Mouse (Mus musculus) embryonic facial prominence, embryonic 11.5 days (tissue): ENCODE results near the gene Vmn1r222. TPM values are rescaled to one million over a fixed set of nuclear protein-coding genes. Genes with fewer than 3 reads are reported as not detected.
"Not testable (repeated sequence)": the region's sequence is repeated elsewhere in the genome, so short reads cannot be mapped to it uniquely, and the experiment has no call there.

Source experiments
- ATAC-seq: fragments of 200-750 bp; cut with Nextera tagmentation; replicated peaks from 2 replicates; pipeline ENCODE4 v1.8.0; 2017; ENCODE audit warnings: low read depth; ENCODE audit not compliant: insufficient number of reproducible peaks, low FRiP score, low TSS enrichment
- DNase-seq: peaks from one replicate; pipeline ENCODE4 v3.0.0-alpha.2; 2015; ENCODE audit warnings: low spot score
- H3K27ac ChIP-seq: fragments of 300-500 bp; sonication (generic); replicated peaks from 2 replicates; pipeline ENCODE4 v1.5.1; 2014; ENCODE audit warnings: mild to moderate bottlenecking, low read depth, low read length, control low read depth
- H3K27me3 ChIP-seq: fragments of 300-500 bp; sonication (generic); 2 replicates; pipeline ENCODE4 v1.6.1; 2014; ENCODE audit warnings: mild to moderate bottlenecking, low read length, moderate library complexity, mixed read lengths; ENCODE audit not compliant: control insufficient read depth, insufficient read depth
- H3K36me3 ChIP-seq: fragments of 300-500 bp; sonication (generic); replicated peaks from 2 replicates; pipeline ENCODE4 v1.6.1; 2014; ENCODE audit warnings: low read depth, mild to moderate bottlenecking, low read length, moderate library complexity, mixed read lengths; ENCODE audit not compliant: control insufficient read depth, insufficient read depth
- H3K4me1 ChIP-seq: fragments of 300-500 bp; sonication (generic); 2 replicates; pipeline ENCODE4 v1.6.1; 2014; ENCODE audit warnings: low read length, mixed read lengths; ENCODE audit not compliant: control insufficient read depth, insufficient read depth
- H3K4me2 ChIP-seq: fragments of 300-500 bp; sonication (generic); 2 replicates; pipeline ENCODE4 v1.6.1; 2014; ENCODE audit warnings: low read depth, mild to moderate bottlenecking, control low read depth, low read length, moderate library complexity
- H3K4me3 ChIP-seq: fragments of 300-500 bp; sonication (generic); 2 replicates; pipeline ENCODE4 v1.5.1; 2014; ENCODE audit warnings: low read depth, low read length, control low read depth
- H3K9ac ChIP-seq: fragments of 300-500 bp; sonication (generic); replicated peaks from 2 replicates; pipeline ENCODE4 v1.6.1; 2014; ENCODE audit warnings: mild to moderate bottlenecking, control low read depth, low read length
- H3K9me3 ChIP-seq: fragments of 300-500 bp; sonication (generic); replicated peaks from 2 replicates; pipeline ENCODE4 v1.6.1; 2016; ENCODE audit warnings: mild to moderate bottlenecking, low read length, inconsistent platforms, mixed read lengths; ENCODE audit not compliant: control insufficient read depth
- WGBS: fragments of 180-500 bp; shearing (Covaris S2); extraction: QIAGEN DNeasy Blood & Tissue Kit; methylation state at CpG from one replicate; pipeline ENCODE4 v1.1.7; 2014; 5-methylcytosine and 5-hydroxymethylcytosine counted together
- polyA plus RNA-seq: library from polyadenylated mRNA; unstranded; fragments of >200 nt; fragmentation: Nextera tagmentation; extraction: Ambion mirVana; gene quantifications from 2 replicates; pipeline ENCODE4 v1.2.1, GENCODE M21; 2014

The Vmn1r222 gene
- polyA plus RNA-seq, 1 experiment from 2014 or later, result not detected

DNA sequence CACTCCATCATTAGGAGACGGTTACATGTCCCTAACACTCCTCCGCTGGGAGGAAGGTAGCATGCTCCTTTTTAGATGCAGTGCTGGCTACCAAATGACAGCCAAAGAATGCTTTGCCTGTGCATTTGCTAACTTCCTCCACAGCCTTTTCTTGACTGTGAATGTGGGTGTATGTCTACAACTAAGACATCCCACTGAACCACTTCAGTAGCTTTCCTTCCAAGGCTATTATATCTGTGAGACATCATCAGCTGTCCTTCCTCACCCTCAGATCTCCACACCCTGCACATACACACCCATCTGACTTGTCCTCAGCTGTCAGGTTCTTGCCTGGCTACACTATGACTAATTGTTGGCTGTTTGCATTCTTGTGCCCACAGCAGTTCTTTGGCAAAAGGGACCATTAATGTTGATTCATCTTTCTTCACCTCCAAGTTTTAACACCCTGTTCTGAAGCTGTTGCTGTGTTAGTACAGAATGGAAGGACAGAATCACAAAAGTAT, 22.9 kb upstream of the Vmn1r222 start:
- Histone ChIP-seq H3K36me3 (no peaks in the 10 kb centered on the region), H3K4me2 (no peak overlapping the region), H3K27me3 (no peaks in the 10 kb centered on the region), H3K9me3 (no peaks in the 10 kb centered on the region), H3K27ac (no peak overlapping the region), H3K4me1 (no peaks in the 10 kb centered on the region), H3K9ac (no peak overlapping the region), H3K4me3 (no peak overlapping the region)
- 86% methylated on average over 2 of the region's 2 CpGs for WGBS
- ATAC-seq, result no peak
- no peak for DNase-seq

DNA sequence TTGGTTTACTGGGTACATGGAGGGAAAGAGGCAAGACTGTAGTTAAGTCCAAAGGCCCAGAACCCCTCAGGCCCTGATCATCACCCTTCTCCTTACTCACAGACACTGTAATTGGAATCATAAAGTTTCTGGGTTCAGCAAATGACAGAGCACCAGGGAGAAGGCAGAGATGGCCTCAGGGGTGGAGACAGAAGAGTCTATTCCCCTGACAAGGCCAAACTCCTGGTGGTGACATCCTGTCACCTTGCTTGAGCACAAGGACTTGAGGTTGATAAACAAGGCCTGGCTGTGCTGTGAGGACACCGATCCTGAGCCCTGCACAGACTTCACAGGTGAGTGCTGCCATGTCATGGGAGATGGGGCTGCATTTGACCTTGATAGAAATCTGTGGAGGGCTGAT, 11.1 kb upstream of the Vmn1r222 start, which contains the start of gene Vmn1r223:
Vmn1r223 (plus strand) TSS at position 301 of the 400 bp plus-strand sequence.
- WGBS, result 100% methylated on average over 1 of the region's 1 CpGs

DNA sequence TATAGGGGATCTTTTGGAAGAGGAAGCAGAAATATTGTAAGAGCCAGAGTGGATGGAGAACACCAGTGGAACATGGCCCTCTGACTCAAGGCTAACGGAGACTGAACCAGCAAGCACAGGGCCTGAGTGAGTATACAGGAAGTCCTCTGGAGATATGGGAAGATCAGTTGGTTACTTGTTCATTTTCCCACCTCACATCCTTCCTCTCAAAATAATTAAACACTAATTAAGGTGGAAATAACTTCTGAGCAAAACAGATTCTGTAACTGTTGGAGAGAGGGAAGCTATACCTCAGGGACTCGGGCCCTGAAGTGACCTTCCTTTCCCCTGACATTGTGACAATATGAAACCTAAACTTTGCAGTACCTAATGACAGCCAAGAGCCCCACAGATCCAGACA, 21.9 kb downstream of the Vmn1r222 start, which contains the start of gene Vmn1r221:
Vmn1r221 (plus strand) TSS at position 301 of the 400 bp plus-strand sequence.
- H3K4me3 ChIP-seq, ATAC-seq: not testable (repeated sequence)
- 96% methylated on average over 2 of the region's 2 CpGs for WGBS

More for the DNA sequence above, 11.1 kb upstream of the Vmn1r222 start, which contains the start of gene Vmn1r223:
- DNase-seq, H3K27me3 ChIP-seq, H3K36me3 ChIP-seq, H3K9me3 ChIP-seq, H3K4me3 ChIP-seq, H3K4me1 ChIP-seq, ATAC-seq, H3K4me2 ChIP-seq, H3K9ac ChIP-seq, H3K27ac ChIP-seq: not testable (repeated sequence)

GRCm38 (mm10) chr13:23203885-23204284, 31.9 kb downstream of the Vmn1r222 start:
- not testable (repeated sequence) for H3K27me3 ChIP-seq, H3K4me1 ChIP-seq, H3K36me3 ChIP-seq, H3K4me3 ChIP-seq, DNase-seq, H3K9ac ChIP-seq, ATAC-seq, H3K9me3 ChIP-seq, H3K4me2 ChIP-seq, H3K27ac ChIP-seq
- WGBS, result 82% methylated on average over 1 of the region's 1 CpGs

More for the DNA sequence above, 21.9 kb downstream of the Vmn1r222 start, which contains the start of gene Vmn1r221:
- not testable (repeated sequence) for H3K36me3 ChIP-seq, H3K4me2 ChIP-seq, H3K9ac ChIP-seq, H3K27me3 ChIP-seq, DNase-seq, H3K27ac ChIP-seq, H3K9me3 ChIP-seq, H3K4me1 ChIP-seq

DNA sequence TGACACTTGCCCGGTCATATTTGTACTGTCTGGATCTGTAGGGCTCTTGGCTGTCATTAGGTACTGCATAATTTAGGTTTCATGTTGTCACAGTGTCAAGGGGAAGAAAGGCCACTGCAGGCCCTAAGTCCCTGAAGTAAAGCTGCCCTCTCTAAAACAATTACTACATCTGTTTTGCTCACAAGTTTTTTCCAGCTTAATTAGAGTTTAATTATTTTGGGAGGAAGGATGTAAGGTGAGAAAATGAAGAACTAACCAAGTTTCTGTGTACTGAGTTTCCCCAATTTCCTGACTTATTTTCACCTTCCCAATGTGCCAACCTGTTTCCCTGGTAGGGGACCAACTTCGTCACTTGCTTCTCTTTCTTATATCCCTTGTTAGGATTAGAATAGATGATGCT, 47.9 kb downstream of the Vmn1r222 start, which contains the start of gene Vmn1r220:
Vmn1r220 (minus strand) TSS at position 101 of the 400 bp plus-strand sequence.
- no peaks in the 10 kb centered on the region for H3K27me3 ChIP-seq

More for the DNA sequence above, 47.9 kb downstream of the Vmn1r222 start, which contains the start of gene Vmn1r220:
- no peak within 1 kb of the TSS for H3K4me2 ChIP-seq
- 86% methylated on average over 2 of the region's 2 CpGs for WGBS
- H3K27ac ChIP-seq, result no peak within 1 kb of the TSS
- no peaks in the 10 kb centered on the region for H3K9me3 ChIP-seq
- H3K9ac ChIP-seq, result no peak within 1 kb of the TSS
- no peaks in the 10 kb centered on the region for H3K36me3 ChIP-seq
- ATAC-seq (no peak), DNase-seq (no peak)
- H3K4me1 ChIP-seq, result no peaks in the 10 kb centered on the region
- H3K4me3 ChIP-seq, result no peak within 1 kb of the TSS

Other genes starting within 250 kb of the Vmn1r222 start
- not detected in 2 replicates for gene Vmn1r213, start 228.3 kb downstream of the Vmn1r222 start, polyA plus RNA-seq
- gene Vmn1r214, start 205.5 kb downstream of the Vmn1r222 start, polyA plus RNA-seq, result not detected in 2 replicates
- gene Vmn1r215, start 167.9 kb downstream of the Vmn1r222 start, polyA plus RNA-seq, result not detected in 2 replicates
- gene Vmn1r217, start 117.7 kb downstream of the Vmn1r222 start, polyA plus RNA-seq, result not detected in 2 replicates
- gene Vmn1r218, start 102.8 kb downstream of the Vmn1r222 start, polyA plus RNA-seq, result not detected in 2 replicates
- 0.04 and 0.06 TPM in 2 replicates for gene Vmn1r219, start 76.6 kb downstream of the Vmn1r222 start, polyA plus RNA-seq
- gene Vmn1r220, start 48.0 kb downstream of the Vmn1r222 start, polyA plus RNA-seq, result not detected in 2 replicates
- not detected in 2 replicates for gene Vmn1r221, start 21.8 kb downstream of the Vmn1r222 start, polyA plus RNA-seq
- gene Vmn1r223, start 11.2 kb upstream of the Vmn1r222 start, polyA plus RNA-seq, result not detected in 2 replicates
- 72.4 and 76.2 TPM in 2 replicates for gene Zfp322a, start 133.3 kb upstream of the Vmn1r222 start, polyA plus RNA-seq
- 15.0 and 16.2 TPM in 2 replicates for gene Abt1, start 187.9 kb upstream of the Vmn1r222 start, polyA plus RNA-seq
- 0.24 and 0.35 TPM in 2 replicates for gene Btn1a1, start 230.0 kb upstream of the Vmn1r222 start, polyA plus RNA-seq